Mouse (Mus musculus): Measurements from ENCODE around the gene Tmem262.
A peak's percentile ranks its signal among the peaks of the same experiment; 100 is the strongest.
"Not testable (repeated sequence)": the region's sequence is repeated elsewhere in the genome, so short reads cannot be mapped to it uniquely, and the experiment has no call there.

The Tmem262 gene

GRCm38 (mm10) chr19:6079983-6080480, at the start of gene Tmem262:
Tmem262 (plus strand) TSS chr19:6080033.
- no peak for DNase-seq

GRCm38 (mm10) chr19:6030520-6031280, 49.1 kb upstream of the Tmem262 start:
- no peak for DNase-seq

- no peak for DNase-seq
Observed at GRCm38 (mm10) chr19:6035966-6036585, 43.8 kb upstream of the Tmem262 start.

GRCm38 (mm10) chr19:6037695-6038094, 42.1 kb upstream of the Tmem262 start:
- no peak for DNase-seq

DNA sequence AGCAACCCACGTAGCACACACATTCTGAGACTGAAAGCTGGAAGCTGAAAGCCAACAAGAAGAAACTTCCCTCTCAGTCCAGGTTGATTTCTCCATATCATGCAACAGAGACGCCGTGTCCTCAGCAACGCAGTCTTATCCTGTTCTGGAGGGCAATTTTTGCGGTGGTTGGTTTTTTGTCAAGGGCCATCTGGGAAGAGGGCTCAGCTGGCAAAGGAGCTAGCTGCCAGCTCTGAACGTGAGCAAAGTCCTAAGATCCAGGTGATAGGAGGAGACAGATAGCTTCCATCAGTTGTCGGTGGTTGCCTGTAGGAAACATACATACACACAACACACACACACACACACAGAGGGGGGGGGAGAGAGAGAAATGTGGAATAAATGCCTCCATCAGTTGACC, 41.5 kb upstream of the Tmem262 start:
- DNase-seq, result no peak

GRCm38 (mm10) chr19:6040002-6040401, 39.8 kb upstream of the Tmem262 start:
- DNase-seq, result no peak

DNA sequence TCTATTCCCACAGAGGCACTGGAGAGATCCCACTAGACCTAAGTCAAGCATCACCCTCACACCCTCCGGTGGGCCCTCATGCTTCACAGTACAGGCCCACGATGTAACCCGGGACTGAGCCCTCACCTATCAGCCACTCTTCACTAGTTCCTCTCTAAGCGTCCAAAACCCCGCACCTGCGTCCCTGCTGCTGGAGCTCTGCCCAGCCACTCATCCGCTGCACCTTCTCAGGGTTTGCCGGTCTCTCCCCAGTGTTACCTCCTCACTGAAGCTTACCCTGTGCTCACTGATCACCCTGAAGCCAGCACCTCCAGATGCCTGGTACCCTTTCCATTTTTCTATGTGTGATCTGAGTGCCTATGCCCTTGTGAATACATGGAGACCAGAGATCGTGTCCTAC, 37.5 kb upstream of the Tmem262 start:
- no peak for DNase-seq

DNA sequence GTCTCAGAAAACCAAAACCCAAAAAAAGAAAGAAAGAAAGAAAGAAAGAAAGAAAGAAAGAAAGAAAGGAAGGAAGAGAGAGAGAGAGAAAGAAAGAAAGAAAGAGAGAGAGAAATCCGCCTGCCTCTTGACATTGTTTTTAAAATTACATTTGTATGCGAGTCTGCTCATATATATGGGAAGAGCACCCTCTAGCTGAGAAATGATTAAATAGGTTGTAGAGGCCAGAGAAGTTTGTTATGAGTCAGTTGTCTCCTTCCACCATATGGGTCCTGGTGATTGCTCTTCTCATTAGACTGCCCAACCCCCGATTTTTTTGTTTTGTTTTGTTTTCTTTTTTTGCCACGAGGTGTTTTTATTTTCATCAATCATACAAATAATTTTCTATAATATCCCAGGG, 35.7 kb upstream of the Tmem262 start:
- DNase-seq, result not testable (repeated sequence)

- DNase-seq, result no peak
Observed at GRCm38 (mm10) chr19:6045366-6046293, 34.2 kb upstream of the Tmem262 start.

- peak; percentile 81 to 92 for DNase-seq
Observed at GRCm38 (mm10) chr19:6046294-6047153, 33.3 kb upstream of the Tmem262 start, which contains the start of gene Syvn1. Syvn1 (plus strand) TSS chr19:6046576.

DNA sequence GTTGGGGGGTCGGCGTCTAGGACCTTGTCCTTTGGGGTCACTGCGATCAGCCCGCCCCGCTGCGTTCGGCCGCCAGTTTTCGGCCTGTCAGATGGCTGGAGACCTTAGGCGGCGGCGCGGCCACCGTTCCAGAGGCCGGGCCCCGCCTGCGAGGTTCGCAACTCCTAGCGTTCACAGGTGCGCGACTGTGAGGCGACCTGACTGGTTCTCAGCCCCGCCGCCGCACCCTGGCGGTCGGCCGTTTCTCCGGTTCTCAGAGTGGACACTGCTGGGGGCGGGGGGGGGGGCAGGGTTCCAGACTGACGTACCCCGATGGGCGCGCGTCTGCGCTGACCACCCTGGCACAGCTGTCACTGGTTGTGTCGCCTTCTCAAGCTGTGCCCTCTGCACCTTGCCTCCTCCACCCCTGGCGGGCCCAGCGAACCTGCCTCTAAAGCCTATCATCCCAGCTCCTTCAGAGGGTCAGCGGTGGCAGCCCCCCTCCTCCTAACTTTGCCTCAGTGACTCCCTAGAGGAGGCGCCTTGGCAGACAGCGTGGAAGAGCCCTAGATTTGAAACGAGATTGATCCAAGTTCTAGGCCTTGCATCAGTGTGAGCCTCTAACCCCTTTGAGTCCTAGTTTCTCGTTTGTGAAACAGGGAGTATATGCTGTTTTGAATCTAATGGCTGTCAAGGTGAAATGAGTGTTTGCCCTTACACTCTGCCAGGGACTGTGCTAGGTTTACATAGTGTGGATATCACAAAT, 32.5 kb upstream of the Tmem262 start:
- no peak for DNase-seq

DNA sequence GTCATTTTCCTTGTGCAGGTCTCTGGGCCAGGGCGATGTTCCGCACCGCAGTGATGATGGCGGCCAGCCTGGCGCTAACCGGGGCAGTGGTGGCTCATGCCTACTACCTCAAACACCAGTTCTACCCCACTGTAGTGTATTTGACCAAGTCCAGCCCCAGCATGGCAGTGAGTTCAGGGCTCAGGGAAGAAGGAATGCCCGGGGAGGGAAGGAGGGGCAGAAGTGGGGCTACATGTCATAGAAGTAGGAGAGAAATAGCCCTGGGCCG, 32.0 kb upstream of the Tmem262 start:
- DNase-seq, result no peak

DNA sequence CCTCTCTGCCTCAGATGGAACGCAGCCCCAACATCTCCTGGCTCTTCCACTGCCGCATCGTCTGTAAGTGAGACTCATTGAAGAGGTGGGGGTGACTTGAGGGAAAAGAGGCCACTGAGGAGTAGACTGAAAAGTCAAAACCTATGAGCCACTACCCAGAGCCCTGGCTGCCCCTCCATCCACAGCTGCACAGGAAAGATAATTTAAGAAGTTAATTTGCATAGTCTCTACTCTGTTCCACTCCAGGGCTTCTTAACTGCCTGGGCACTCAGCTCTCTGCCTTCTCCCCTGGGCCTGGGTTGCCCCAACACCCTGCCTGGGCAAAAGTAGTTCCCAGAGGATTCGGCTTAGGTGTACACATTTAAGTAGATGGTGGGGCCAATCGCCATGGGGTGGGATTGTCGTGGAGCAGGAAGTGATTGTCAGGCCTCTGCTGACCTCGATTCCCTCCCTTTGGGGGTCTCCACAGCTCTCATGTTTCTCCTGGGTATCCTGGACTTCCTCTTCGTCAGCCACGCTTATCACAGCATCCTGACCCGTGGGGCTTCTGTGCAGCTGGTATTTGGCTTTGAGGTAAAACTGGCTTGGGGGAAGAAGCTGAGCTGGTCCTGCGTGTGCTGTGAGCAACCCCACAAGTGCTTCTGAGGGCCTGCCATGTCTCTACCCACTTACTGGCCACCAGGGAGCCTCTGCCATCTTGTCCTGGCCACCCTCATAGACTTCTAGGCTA, 31.0 kb upstream of the Tmem262 start:
- DNase-seq, result no peak

GRCm38 (mm10) chr19:6052516-6052915, 27.3 kb upstream of the Tmem262 start:
- DNase-seq, result no peak

- no peak for DNase-seq
Observed at GRCm38 (mm10) chr19:6054296-6054695, 25.5 kb upstream of the Tmem262 start.

GRCm38 (mm10) chr19:6056696-6057095, 23.1 kb upstream of the Tmem262 start:
- DNase-seq, result no peak

DNA sequence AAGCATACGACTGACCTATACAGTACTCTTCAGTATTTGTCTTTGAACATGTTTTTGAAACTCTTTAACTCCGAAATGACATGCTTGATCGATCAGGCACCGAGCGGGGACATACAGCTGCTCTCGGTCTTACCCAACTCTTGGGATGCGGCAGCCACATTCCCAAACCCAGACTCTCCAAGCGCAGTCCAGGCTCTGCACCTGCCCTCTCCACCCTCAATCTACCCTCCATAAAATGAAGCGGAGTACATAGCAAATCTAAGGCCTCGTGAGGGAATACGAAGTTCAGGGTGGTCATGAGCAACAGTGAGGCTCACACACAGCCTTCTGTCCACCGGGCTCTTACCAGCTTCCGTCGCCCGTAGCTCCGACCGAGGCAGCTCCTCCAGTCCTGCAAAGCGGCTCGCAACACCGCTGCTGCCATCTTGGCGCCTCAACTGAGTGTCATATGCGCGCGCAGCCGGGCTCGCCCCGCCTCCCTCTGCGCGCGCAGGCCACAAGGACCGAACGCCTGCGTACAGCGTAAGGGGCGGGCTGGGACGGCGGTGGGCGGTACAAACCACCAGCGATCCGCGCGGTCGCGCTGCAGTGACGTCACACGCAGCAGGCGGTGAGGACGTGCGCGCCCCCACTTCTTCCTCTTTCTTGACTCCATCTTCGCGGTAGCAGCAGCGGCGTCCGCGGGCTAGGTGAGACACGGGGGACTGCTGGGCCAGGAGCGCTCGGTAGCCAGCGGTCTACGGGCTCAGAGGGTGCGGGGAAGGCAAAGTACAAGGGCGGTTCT, 22.3 kb upstream of the Tmem262 start, which contains the start of the genes Mrpl49 and Fau:
Gene Mrpl49, minus strand, starts transcription at position 473 of the 784 bp plus-strand sequence.
Gene Fau, plus strand, starts transcription at position 532 of the 784 bp plus-strand sequence.
- DNase-seq, result peak; percentile 98

DNA sequence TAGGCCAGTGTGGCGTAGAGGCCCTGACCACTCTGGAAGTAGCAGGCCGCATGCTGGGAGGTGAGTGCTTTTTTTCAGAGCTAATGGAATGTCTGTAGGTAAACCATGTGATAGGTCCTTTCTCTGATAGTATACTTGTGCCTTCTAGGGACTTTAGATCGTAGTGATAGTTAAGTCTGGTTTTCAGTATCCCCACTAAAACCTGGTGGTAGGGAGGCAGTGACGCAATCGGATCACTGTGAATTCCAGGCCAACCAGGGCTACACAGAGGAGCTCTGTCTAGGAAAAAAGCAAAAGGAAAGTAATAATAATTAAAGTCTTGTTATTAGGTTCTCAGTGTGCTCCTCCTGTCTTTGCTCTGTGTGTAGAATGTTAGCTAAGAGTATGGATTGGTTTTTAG, 21.3 kb upstream of the Tmem262 start:
- DNase-seq, result no peak

DNA sequence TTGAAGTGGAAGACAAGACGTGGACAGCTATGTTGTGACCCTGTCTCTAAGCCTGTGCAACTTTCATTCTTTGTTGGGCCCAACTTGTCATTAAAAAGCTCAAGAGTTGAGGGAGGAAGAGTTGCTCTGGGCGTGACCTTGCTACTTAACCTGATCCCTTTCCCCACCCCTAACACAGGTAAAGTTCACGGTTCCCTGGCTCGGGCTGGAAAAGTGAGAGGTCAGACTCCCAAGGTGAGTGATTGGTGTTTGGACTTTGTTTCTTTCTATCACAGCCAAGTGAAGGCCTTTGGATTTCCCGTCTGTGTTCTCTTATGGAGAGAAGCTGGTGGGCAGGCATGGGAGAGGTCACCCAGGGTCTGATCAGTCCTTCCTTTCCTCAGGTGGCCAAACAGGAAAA, 20.9 kb upstream of the Tmem262 start:
- DNase-seq, result no peak

GRCm38 (mm10) chr19:6061021-6061533, 18.8 kb upstream of the Tmem262 start, which contains the start of gene Znhit2:
Znhit2 (plus strand) TSS chr19:6061192.
- DNase-seq, result peak; percentile 92 to 94
